Mouse (Mus musculus) MEL (cell line): ENCODE measurements at regions not wholly inside any gene's neighbourhood (a gene's known extent, or its start where the extent isn't known, plus 50 kb on each side); places are given as distances from the start of the nearest gene placed in this dataset.

Experiments
- CTCF ChIP-seq, 3 experiments: IDR thresholded peaks in 2 of 3; conservative IDR thresholded peaks in 1 of 3; 2 replicates each; pipeline ENCODE4 v1.5.1; 2011 to 2012; ENCODE audit warnings: low read length in 3 of 3, low read depth in 2 of 3, mild to moderate bottlenecking in 2 of 3, improper control_type of control experiment in 1 of 3, inconsistent platforms in 1 of 3, mixed read lengths in 1 of 3, moderate library complexity in 1 of 3; ENCODE audit not compliant: control insufficient read depth in 1 of 3, insufficient read depth in 1 of 3, poor library complexity in 1 of 3, severe bottlenecking in 1 of 3
- ELF1 ChIP-seq: IDR thresholded peaks from 2 replicates; pipeline ENCODE4 v1.6.1; 2014; ENCODE audit warnings: low read depth, mild to moderate bottlenecking, inconsistent platforms, low read length, improper control_type of control experiment, moderate library complexity
- EP300 ChIP-seq, 2 experiments: IDR thresholded peaks; 2 replicates each; pipeline ENCODE4 v1.6.1; 2011; ENCODE audit warnings: improper control_type of control experiment in 2 of 2, low read length in 2 of 2, low read depth in 1 of 2, mild to moderate bottlenecking in 1 of 2
- GATA1 ChIP-seq: IDR thresholded peaks from 2 replicates; pipeline ENCODE4 v1.6.1; 2011; ENCODE audit warnings: low read depth, low read length, improper control_type of control experiment
- JUND ChIP-seq: IDR thresholded peaks from 2 replicates; pipeline ENCODE4 v1.6.1; 2011; ENCODE audit warnings: low read depth, mild to moderate bottlenecking, improper control_type of control experiment, low read length
- MAX ChIP-seq: IDR thresholded peaks from 2 replicates; pipeline ENCODE4 v1.6.1; 2011; ENCODE audit warnings: low read length, improper control_type of control experiment
- MYB ChIP-seq: IDR thresholded peaks from 2 replicates; pipeline ENCODE4 v1.6.1; 2011; ENCODE audit warnings: mild to moderate bottlenecking, low read depth, low read length, improper control_type of control experiment
- NRF1 ChIP-seq: IDR thresholded peaks from 2 replicates; pipeline ENCODE4 v1.6.1; 2014; ENCODE audit warnings: low read depth, mild to moderate bottlenecking, inconsistent platforms, low read length, improper control_type of control experiment, moderate library complexity; ENCODE audit not compliant: poor library complexity, insufficient read depth, severe bottlenecking
- POLR2A ChIP-seq, 2 experiments: IDR thresholded peaks; 2 replicates each; pipeline ENCODE4 v1.6.1; 2011 to 2012; ENCODE audit warnings: low read length in 2 of 2, mild to moderate bottlenecking in 2 of 2, control low read depth in 1 of 2, improper control_type of control experiment in 1 of 2, low read depth in 1 of 2, moderate library complexity in 1 of 2; ENCODE audit not compliant: control insufficient read depth in 1 of 2, insufficient read depth in 1 of 2, poor library complexity in 1 of 2
- SIN3A ChIP-seq: IDR thresholded peaks from 2 replicates; pipeline ENCODE4 v1.6.1; 2012; ENCODE audit warnings: low read length, improper control_type of control experiment, inconsistent platforms
- TBP ChIP-seq: IDR thresholded peaks from 2 replicates; pipeline ENCODE4 v1.8.0; 2011; ENCODE audit warnings: low read depth, low read length, improper control_type of control experiment
- ZKSCAN1 ChIP-seq: IDR thresholded peaks from 2 replicates; pipeline ENCODE4 v1.6.1; 2012; ENCODE audit warnings: low read depth, mild to moderate bottlenecking, inconsistent platforms, low read length, improper control_type of control experiment, moderate library complexity
- ZNF384 ChIP-seq: IDR thresholded peaks from 2 replicates; pipeline ENCODE4 v1.6.1; 2012; ENCODE audit warnings: low read depth, mild to moderate bottlenecking, inconsistent platforms, low read length, improper control_type of control experiment

GRCm38 (mm10) chr2:179192906-179193496 lies 249.2 kb upstream of the Cdh4 start:
- TF ChIP-seq ZKSCAN1 = no peak
- no peak for TF ChIP-seq MAX
- no peak for TF ChIP-seq JUND
- TF ChIP-seq ELF1 = no peak
- TF ChIP-seq SIN3A = no peak
- no peak for TF ChIP-seq CTCF (IDR thresholded peaks at IDR 0.05 in 2 of 3, conservative IDR thresholded peaks at IDR 0.05 in 1 of 3; ENCODE audit: control insufficient read depth in 1 of 3, insufficient read depth in 1 of 3, low read depth in 2 of 3, low read length in 3 of 3, poor library complexity in 1 of 3, severe bottlenecking in 1 of 3)
- no peak for TF ChIP-seq POLR2A (IDR thresholded peaks at IDR 0.05; ENCODE audit: control insufficient read depth in 1 of 2, insufficient read depth in 1 of 2, low read depth in 1 of 2, low read length in 2 of 2, poor library complexity in 1 of 2)
- TF ChIP-seq EP300 (IDR thresholded peaks at IDR 0.05; ENCODE audit: low read depth in 1 of 2, low read length in 2 of 2) = no peak
- no peak for TF ChIP-seq NRF1
- no peak for TF ChIP-seq TBP
- TF ChIP-seq GATA1 = no peak
- no peak for TF ChIP-seq ZNF384
- TF ChIP-seq MYB = no peak
